Mouse (Mus musculus) small intestine, adult 2 months (tissue): ENCODE results near the gene Rab4a.

ENCODE experiments used
- CTCF ChIP-seq: fragments of 200-500 bp; IDR thresholded peaks from 2 replicates; pipeline ENCODE4 v1.5.1; 2012; ENCODE audit warnings: low read depth, mild to moderate bottlenecking, control low read depth, inconsistent platforms, low read length, moderate library complexity, mixed read lengths; ENCODE audit not compliant: insufficient replicate concordance, insufficient read length; ENCODE audit errors: extremely low read depth
- POLR2A ChIP-seq: fragments of 200-500 bp; IDR thresholded peaks from 2 replicates; pipeline ENCODE4 v1.6.1; 2012; ENCODE audit warnings: low read depth, mild to moderate bottlenecking, control low read depth, inconsistent platforms, low read length, moderate library complexity

- TF ChIP-seq CTCF (no peak), POLR2A (no peak)
Measured at GRCm38 (mm10) chr8:123826001-123826400, 20.2 kb downstream of the Rab4a start.
